Mouse (Mus musculus): ENCODE measurements around the gene Asb4.
A peak's percentile ranks its signal among the peaks of the same experiment; 100 is the strongest.

Asb4 gene

GRCm38 (mm10) chr6:5396797-5397196, 13.6 kb downstream of the Asb4 start:
- DNase-seq = no peak

- peak; percentile 67 to 74 for DNase-seq
Observed at GRCm38 (mm10) chr6:5401394-5401793, 18.2 kb downstream of the Asb4 start.

GRCm38 (mm10) chr6:5403095-5403815, 20.1 kb downstream of the Asb4 start:
- no peak for DNase-seq

GRCm38 (mm10) chr6:5404016-5404415, 20.8 kb downstream of the Asb4 start:
- DNase-seq = no peak

- DNase-seq = no peak
Observed at GRCm38 (mm10) chr6:5408451-5409177, 25.4 kb downstream of the Asb4 start.

GRCm38 (mm10) chr6:5409676-5410075, 26.5 kb downstream of the Asb4 start:
- DNase-seq = no peak

- peak; percentile 83 to 89 for DNase-seq
Observed at GRCm38 (mm10) chr6:5410697-5411391, 27.7 kb downstream of the Asb4 start.

- peak; percentile 47 to 55 for DNase-seq
Observed at GRCm38 (mm10) chr6:5413282-5413681, 30.1 kb downstream of the Asb4 start.

- DNase-seq = no peak
Observed at GRCm38 (mm10) chr6:5421442-5421841, 38.3 kb downstream of the Asb4 start.

GRCm38 (mm10) chr6:5422386-5422785, 39.2 kb downstream of the Asb4 start:
- DNase-seq = no peak

GRCm38 (mm10) chr6:5423594-5423993, 40.4 kb downstream of the Asb4 start:
- DNase-seq = no peak

GRCm38 (mm10) chr6:5427033-5427432, 43.8 kb downstream of the Asb4 start:
- DNase-seq = no peak

GRCm38 (mm10) chr6:5429562-5429961, 46.4 kb downstream of the Asb4 start:
- no peak for DNase-seq

GRCm38 (mm10) chr6:5429982-5430550, 46.9 kb downstream of the Asb4 start:
- DNase-seq = peak in 1 of 2 experiments; percentile 53

- no peak for DNase-seq
Observed at GRCm38 (mm10) chr6:5433887-5434286, 50.7 kb downstream of the Asb4 start.

- DNase-seq = peak in 1 of 2 experiments; percentile 35
Observed at GRCm38 (mm10) chr6:5437757-5438156, 54.6 kb downstream of the Asb4 start.

GRCm38 (mm10) chr6:5441221-5441620, 58.0 kb downstream of the Asb4 start:
- DNase-seq = no peak

GRCm38 (mm10) chr6:5442316-5443085, 59.3 kb downstream of the Asb4 start:
- peak in 1 of 2 experiments; percentile 55 for DNase-seq

GRCm38 (mm10) chr6:5443104-5443863, 60.1 kb downstream of the Asb4 start:
- DNase-seq = peak in 1 of 2 experiments; percentile 59

GRCm38 (mm10) chr6:5444331-5444898, 61.2 kb downstream of the Asb4 start:
- DNase-seq = no peak

- no peak for DNase-seq
Observed at GRCm38 (mm10) chr6:5447013-5447412, 63.8 kb downstream of the Asb4 start.

All from kidney, postnatal 25 days (tissue).